Mouse (Mus musculus) intestine, postnatal 0 days (tissue): Measurements from ENCODE around the gene Zfp346. TPM values are rescaled to one million over a fixed set of nuclear protein-coding genes. Genes with fewer than 3 reads are reported as not detected.
A peak's percentile ranks its signal among the peaks of the same experiment; 100 is the strongest.

Source experiments
- ATAC-seq: fragments of 200-750 bp; cut with Nextera tagmentation; 2 replicates; pipeline ENCODE4 v1.8.0; 2017; ENCODE audit warnings: mild to moderate bottlenecking, moderate TSS enrichment, moderate library complexity
- H3K27ac ChIP-seq: fragments of 300-500 bp; sonication (generic); 2 replicates; pipeline ENCODE4 v1.5.1; 2014; ENCODE audit warnings: mild to moderate bottlenecking, low read depth, low read length, moderate library complexity
- H3K27me3 ChIP-seq: fragments of 300-500 bp; sonication (generic); replicated peaks from 2 replicates; pipeline ENCODE4 v1.6.1; 2014; ENCODE audit warnings: low read length, mixed read lengths; ENCODE audit not compliant: control insufficient read depth, insufficient read depth
- H3K36me3 ChIP-seq: fragments of 300-500 bp; sonication (generic); 2 replicates; pipeline ENCODE4 v1.6.1; 2014; ENCODE audit warnings: mild to moderate bottlenecking, moderate library complexity; ENCODE audit not compliant: control insufficient read depth, insufficient read depth
- H3K4me1 ChIP-seq: fragments of 300-500 bp; sonication (generic); replicated peaks from 2 replicates; pipeline ENCODE4 v1.6.1; 2014; ENCODE audit warnings: antibody characterized with exemption, low read length, mixed read lengths; ENCODE audit not compliant: control insufficient read depth, insufficient read depth
- H3K4me2 ChIP-seq: fragments of 300-500 bp; sonication (generic); replicated peaks from 2 replicates; pipeline ENCODE4 v1.6.1; 2014; ENCODE audit warnings: low read depth, mild to moderate bottlenecking, moderate library complexity
- H3K4me3 ChIP-seq: fragments of 300-500 bp; sonication (generic); 2 replicates; pipeline ENCODE4 v1.5.1; 2014; ENCODE audit warnings: low read depth, low read length
- H3K9ac ChIP-seq: fragments of 300-500 bp; sonication (generic); 2 replicates; pipeline ENCODE4 v1.6.1; 2014; ENCODE audit warnings: mild to moderate bottlenecking, low read depth, low read length
- H3K9me3 ChIP-seq: fragments of 300-500 bp; sonication (generic); 2 replicates; pipeline ENCODE4 v1.6.1; 2016; ENCODE audit warnings: mixed run types; ENCODE audit not compliant: control insufficient read depth
- CTCF ChIP-seq: sonication (generic); IDR thresholded peaks from 2 replicates; pipeline ENCODE4 v1.5.1; 2016; ENCODE audit warnings: low read depth, mild to moderate bottlenecking, control low read depth, antibody characterized with exemption, moderate library complexity
- WGBS: fragments of 180-500 bp; shearing (Covaris S2); extraction: QIAGEN DNeasy Blood & Tissue Kit; methylation state at CpG from one replicate; pipeline ENCODE4 v1.1.7; 2014; 5-methylcytosine and 5-hydroxymethylcytosine counted together
- polyA plus RNA-seq: library from polyadenylated mRNA; unstranded; fragments of >200 nt; fragmentation: Nextera tagmentation; extraction: Ambion mirVana; gene quantifications from 2 replicates; pipeline ENCODE4 v1.2.1, GENCODE M21; 2015

The Zfp346 gene
- polyA plus RNA-seq, result 5.5 and 6.2 TPM in 2 replicates

DNA sequence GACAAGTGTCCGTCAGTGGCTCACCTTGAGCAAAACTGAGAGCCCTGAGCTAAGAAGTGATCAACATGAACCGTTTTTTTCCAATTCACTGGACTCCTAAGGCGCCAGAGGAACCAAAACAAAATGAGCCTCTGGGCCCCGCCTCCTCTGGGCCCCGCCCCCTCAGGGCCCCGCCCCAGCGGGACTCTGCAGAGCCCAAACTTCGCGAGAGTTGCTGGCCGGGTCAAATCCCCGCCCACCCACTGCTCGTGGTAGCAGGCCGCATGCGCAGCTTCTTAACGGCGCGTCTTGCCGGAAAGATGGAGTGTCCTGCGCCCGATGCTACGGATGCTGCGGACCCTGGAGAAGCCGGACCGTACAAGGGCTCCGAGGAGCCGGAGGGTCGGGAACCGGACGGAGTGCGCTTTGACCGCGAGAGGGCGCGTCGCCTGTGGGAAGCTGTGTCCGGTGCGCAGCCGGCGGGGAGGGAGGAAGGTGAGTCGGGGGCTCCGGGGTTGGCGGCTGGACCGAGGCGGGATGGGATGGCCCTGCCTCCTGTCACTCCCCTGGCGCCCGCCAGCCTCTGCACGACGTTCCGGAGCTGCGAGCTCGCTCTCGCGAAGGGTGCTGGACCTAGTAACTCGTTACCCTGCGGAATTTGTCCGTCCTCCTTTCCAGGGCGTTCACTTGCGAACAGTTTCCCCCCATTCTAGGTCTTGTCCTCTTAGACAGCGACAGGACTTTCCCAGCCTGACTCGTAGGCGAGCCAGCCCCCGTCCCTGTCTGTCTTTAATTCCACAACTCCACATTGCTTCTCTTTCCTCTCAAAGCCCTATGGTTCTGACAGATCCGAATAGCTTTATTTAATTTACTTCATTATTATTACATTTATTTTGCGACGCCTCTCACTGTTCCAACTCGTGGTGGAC is at the start of gene Zfp346:
Gene Zfp346, plus strand, starts transcription at position 267 of the 908 bp plus-strand sequence.
- H3K27ac ChIP-seq, result peak within 1 kb of the TSS; percentile 74
- peak; percentile 63 for TF ChIP-seq CTCF
- H3K4me3 ChIP-seq, result peak within 1 kb of the TSS; percentile 95
- peaks cover 7% of the 10 kb centered on the region; the same call in 1 of the 2 replicates for H3K4me1 ChIP-seq
- peak; percentile 89 for ATAC-seq
- H3K36me3 ChIP-seq, result 0 out of 2 replicates have a peak, but pooled peaks cover 5% of the 10 kb centered on the region
- H3K4me2 ChIP-seq, result peak within 1 kb of the TSS; percentile 86
- peak within 1 kb of the TSS; percentile 73 for H3K9ac ChIP-seq
- no peaks in the 10 kb centered on the region for H3K9me3 ChIP-seq
- under 1% methylated on average over 66 of the region's 66 CpGs for WGBS
- H3K27me3 ChIP-seq, result no peaks in the 10 kb centered on the region

DNA sequence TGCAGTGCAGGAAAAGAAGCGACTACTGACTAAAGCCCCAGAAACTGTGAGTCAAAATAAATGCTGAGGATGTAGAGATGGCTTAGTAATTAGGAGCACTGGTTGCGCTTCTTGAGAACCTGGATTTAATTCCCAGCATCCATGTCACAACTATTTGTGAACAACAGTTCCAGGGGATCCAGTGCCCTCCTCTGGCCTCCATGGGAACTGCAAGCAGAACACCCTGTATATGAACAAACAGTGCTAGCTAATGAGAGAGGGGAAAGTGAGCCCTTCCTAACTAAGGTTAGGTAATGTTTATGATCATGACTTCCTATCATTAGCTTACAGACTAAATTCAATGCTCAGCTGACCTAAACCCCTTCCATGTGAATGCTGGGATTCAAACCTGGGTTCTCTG is 47.1 kb upstream of the Zfp346 start:
- no peaks in the 10 kb centered on the region for H3K4me1 ChIP-seq
- ATAC-seq, result no peak
- H3K27ac ChIP-seq, result no peak overlapping the region
- H3K4me3 ChIP-seq, result no peak overlapping the region
- peak; percentile 62 for TF ChIP-seq CTCF
- no peaks in the 10 kb centered on the region for H3K27me3 ChIP-seq
- no peak overlapping the region for H3K9ac ChIP-seq
- no peak overlapping the region for H3K4me2 ChIP-seq
- H3K36me3 ChIP-seq, result peaks cover 24% of the 10 kb centered on the region
- no peaks in the 10 kb centered on the region for H3K9me3 ChIP-seq
- 96% methylated on average over 2 of the region's 2 CpGs for whole genome bisulfite sequencing

DNA sequence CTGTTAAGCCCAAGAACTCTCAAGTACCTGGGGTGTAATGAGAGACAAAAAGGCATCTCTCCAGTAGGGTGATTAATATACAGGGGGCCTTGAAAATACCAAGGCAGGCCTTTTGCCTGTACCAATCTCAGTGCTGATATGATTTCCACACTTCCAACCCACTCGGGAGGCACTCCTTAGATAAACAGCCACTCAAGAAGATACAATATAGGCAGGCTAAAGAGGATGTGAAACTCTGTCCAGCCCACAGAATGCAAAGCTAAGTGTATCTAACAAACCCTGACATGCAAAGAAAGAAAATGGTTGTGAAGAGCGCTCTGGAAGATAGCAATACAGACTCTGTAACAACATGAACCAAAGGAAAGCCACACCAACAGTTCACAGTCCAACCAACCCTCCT is 41.8 kb upstream of the Zfp346 start:
- Histone ChIP-seq H3K27ac (no peak overlapping the region), H3K4me1 (no peaks in the 10 kb centered on the region), H3K9ac (no peak overlapping the region), H3K36me3 (peaks cover 4% of the 10 kb centered on the region; the same call in 1 of the 2 replicates), H3K27me3 (no peaks in the 10 kb centered on the region), H3K4me2 (no peak overlapping the region), H3K9me3 (no peaks in the 10 kb centered on the region), H3K4me3 (no peak overlapping the region)
- ATAC-seq, result no peak
- TF ChIP-seq CTCF, result no peak
- WGBS, result 69% methylated on average over 2 of the region's 2 CpGs

DNA sequence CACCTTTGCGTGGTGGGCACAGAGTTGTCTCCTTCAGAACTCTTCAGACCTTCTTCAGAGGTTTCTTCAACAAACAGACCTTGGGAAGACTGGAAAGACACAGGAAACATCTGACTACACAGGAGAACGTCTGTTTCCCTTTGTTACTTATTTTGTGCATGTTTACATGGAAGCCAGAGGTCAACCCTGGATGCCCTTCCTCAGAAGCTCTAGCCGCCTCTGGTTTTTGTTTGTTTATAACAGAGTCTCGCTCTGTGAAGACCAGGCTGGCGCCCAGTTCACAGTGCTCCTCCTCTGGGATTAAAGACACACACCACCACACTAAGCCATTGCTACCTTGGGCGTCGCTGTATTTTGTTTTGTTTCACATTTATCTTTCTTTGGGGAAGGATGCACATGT is 35.4 kb upstream of the Zfp346 start:
- H3K9ac ChIP-seq, result no peak overlapping the region
- H3K36me3 ChIP-seq, result peaks cover 12% of the 10 kb centered on the region; the same call in 1 of the 2 replicates
- TF ChIP-seq CTCF, result no peak
- H3K27me3 ChIP-seq, result no peaks in the 10 kb centered on the region
- no peak overlapping the region for H3K4me3 ChIP-seq
- 58% methylated on average over 7 of the region's 7 CpGs for WGBS
- H3K4me2 ChIP-seq, result no peak overlapping the region
- H3K4me1 ChIP-seq, result no peaks in the 10 kb centered on the region
- H3K9me3 ChIP-seq, result no peaks in the 10 kb centered on the region
- no peak for ATAC-seq
- no peak overlapping the region for H3K27ac ChIP-seq

DNA sequence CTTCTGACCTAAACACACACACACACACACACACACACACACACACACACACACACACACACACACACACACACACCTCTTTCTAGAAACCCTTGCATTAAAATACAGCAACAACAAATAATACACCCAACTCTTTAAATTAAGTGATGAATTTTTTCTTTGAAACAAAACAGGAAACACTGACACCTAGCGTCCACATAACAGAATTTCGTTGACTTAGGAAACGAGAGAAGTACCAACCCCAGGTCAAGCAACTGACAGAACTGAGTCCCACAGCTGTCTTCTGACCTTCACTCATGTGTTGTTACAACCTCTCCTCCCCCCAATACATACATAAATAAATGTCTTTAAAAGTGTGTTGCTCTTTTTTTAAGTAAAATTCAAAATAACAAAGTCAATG is 33.8 kb upstream of the Zfp346 start:
- Histone ChIP-seq H3K27ac (no peak overlapping the region), H3K9ac (no peak overlapping the region), H3K4me2 (no peak overlapping the region), H3K4me3 (no peak overlapping the region), H3K9me3 (no peaks in the 10 kb centered on the region), H3K4me1 (no peaks in the 10 kb centered on the region), H3K27me3 (no peaks in the 10 kb centered on the region), H3K36me3 (peaks cover 27% of the 10 kb centered on the region)
- ATAC-seq, result no peak
- peak; percentile 64 for TF ChIP-seq CTCF
- 6% methylated on average over 3 of the region's 3 CpGs for WGBS

DNA sequence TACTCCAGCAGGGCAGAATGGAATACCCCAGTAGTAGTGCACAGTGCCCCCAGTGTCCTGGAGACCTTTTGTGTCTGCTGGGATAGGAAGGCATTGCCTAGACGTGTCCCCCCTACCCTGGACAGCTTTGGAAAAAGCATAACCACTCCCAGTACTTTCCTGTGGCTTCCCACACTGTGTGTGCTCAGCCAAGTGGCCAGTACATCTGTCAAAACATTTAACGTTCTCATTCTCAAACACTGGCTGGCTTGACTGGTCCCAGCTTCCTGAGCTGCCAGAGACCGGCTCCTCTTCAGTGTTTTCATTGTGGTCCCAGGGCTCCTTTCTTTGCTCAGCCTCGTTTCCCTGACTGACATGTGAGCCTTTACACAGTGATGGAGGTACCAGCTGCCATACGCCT is 29.5 kb upstream of the Zfp346 start:
- Histone ChIP-seq H3K4me1 (no peaks in the 10 kb centered on the region), H3K36me3 (peaks cover 20% of the 10 kb centered on the region), H3K27me3 (no peaks in the 10 kb centered on the region), H3K9me3 (no peaks in the 10 kb centered on the region), H3K4me3 (no peak overlapping the region), H3K9ac (no peak overlapping the region), H3K4me2 (no peak overlapping the region), H3K27ac (no peak overlapping the region)
- 77% methylated on average over 5 of the region's 5 CpGs for WGBS
- no peak for ATAC-seq
- no peak for TF ChIP-seq CTCF
